9 mouse cellular contexts compared by ENCODE assay signal in genomic region chr11:53443861-53444260, GRCm38 (mm10). TPM values are rescaled to one million over a fixed set of nuclear protein-coding genes. Genes with fewer than 3 reads are reported as not detected.
A peak's percentile ranks its signal among the peaks of the same experiment; 100 is the strongest.
DNase-seq lines count a peak whose midpoint lies in the region; ATAC-seq and TF ChIP-seq lines count a peak whose summit lies in the region.
"Had no signal": no experiment of that assay in that cellular context is flagged by ENCODE, and none has a peak within 500 bp of the region (broad histone marks: within the 10 kb centered on the region; RNA-seq: fewer than 3 reads in every experiment).

No protein-coding gene starts in this region.

- H3K36me3 ChIP-seq in intestine, postnatal 0 days (ENCODE audit: control insufficient read depth, insufficient read depth), result no peaks in the 10 kb centered on the region
- H3K36me3 ChIP-seq: embryonic facial prominence, embryonic 13.5 days had no signal

- DNase-seq in layer of hippocampus, adult 9-10 months (ENCODE audit: low spot score), result peak; percentile 36
- no peak for DNase-seq in layer of hippocampus, adult 8-10 months (ENCODE audit: low spot score in 2 of 2)
- peak; percentile 43 for DNase-seq in NIH3T3 (ENCODE audit: low read depth)
- DNase-seq in spleen, postnatal 36 days (ENCODE audit: low spot score in 2 of 2), result peak; percentile 36 to 47
- DNase-seq in urinary bladder, postnatal 36 days (ENCODE audit: low spot score in 2 of 2), result no peak

- H3K9ac ChIP-seq in intestine, postnatal 0 days (ENCODE audit: low read depth, low read length), result no peak overlapping the region
- H3K9ac ChIP-seq: embryonic facial prominence, embryonic 13.5 days had no signal

- H3K4me3 ChIP-seq in intestine, postnatal 0 days (ENCODE audit: low read depth, low read length), result no peak overlapping the region
- H3K4me3 ChIP-seq: embryonic facial prominence, embryonic 13.5 days had no signal

- 25% methylated on average over 6 of the region's 6 CpGs for WGBS in intestine, postnatal 0 days

- no peaks in the 10 kb centered on the region for H3K4me1 ChIP-seq in intestine, postnatal 0 days (replicated peaks; ENCODE audit: control insufficient read depth, insufficient read depth, low read length)

- TF ChIP-seq CTCF in intestine, postnatal 0 days (IDR thresholded peaks at IDR 0.05; ENCODE audit: low read depth), result peak; percentile 87

- ATAC-seq in intestine, postnatal 0 days, result 0 out of 2 replicates have a peak, but pooled peaks have one; percentile 18
- ATAC-seq in megakaryocyte, adult 5-6 weeks (ENCODE audit: poor library complexity, severe bottlenecking), result no peak

- H3K9me3 ChIP-seq in intestine, postnatal 0 days (ENCODE audit: control insufficient read depth), result no peaks in the 10 kb centered on the region
- H3K9me3 ChIP-seq: embryonic facial prominence, embryonic 13.5 days had no signal

- H3K27me3 ChIP-seq in intestine, postnatal 0 days (replicated peaks; ENCODE audit: control insufficient read depth, insufficient read depth, low read length), result no peaks in the 10 kb centered on the region
- H3K27me3 ChIP-seq: embryonic facial prominence, embryonic 13.5 days had no signal

- no peak overlapping the region for H3K27ac ChIP-seq in intestine, postnatal 0 days (ENCODE audit: low read depth, low read length)
- H3K27ac ChIP-seq: embryonic facial prominence, embryonic 13.5 days had no signal

- H3K4me2 ChIP-seq in intestine, postnatal 0 days (replicated peaks; ENCODE audit: low read depth), result no peak overlapping the region
- H3K4me2 ChIP-seq: embryonic facial prominence, embryonic 13.5 days had no signal

RNA-seq across cellular contexts. Expression of gene Gdf9, which starts 13.0 kb away (rescaled TPM):
- total RNA-seq in layer of hippocampus, adult 8-10 months (2022), result under 1 TPM; 0.69 to 0.96 (median 0.93) TPM
- polyA plus RNA-seq in intestine, postnatal 0 days (2015; fragmentation: Nextera tagmentation; extraction: Ambion mirVana), result 5.5 and 5.6 TPM in 2 replicates
- total RNA-seq in megakaryocyte, adult 5-6 weeks (2015), result 0.54 and 1.6 TPM in 2 replicates
- total RNA-seq in megakaryocyte, adult 5-6 weeks (2017), result 2.5 and 5.7 TPM in 2 replicates

RNA-seq across cellular contexts. Expression of gene Gm10447, which starts 13.0 kb away (rescaled TPM):
- total RNA-seq in layer of hippocampus, adult 8-10 months (2022), result under 1 TPM; 0.12 to 0.33 (median 0.17) TPM
- 0.12 and 0.23 TPM in 2 replicates for polyA plus RNA-seq in intestine, postnatal 0 days (2015; fragmentation: Nextera tagmentation; extraction: Ambion mirVana)
- total RNA-seq in megakaryocyte, adult 5-6 weeks (2015), result not detected in 2 replicates
- total RNA-seq in megakaryocyte, adult 5-6 weeks (2017), result 0.11 TPM in 1 of 2 replicates, not detected in the other
- polyA plus RNA-seq: intestine, embryonic 14.5 days had no signal

RNA-seq across cellular contexts. Expression of gene Shroom1, which starts 13.1 kb away (rescaled TPM):
- total RNA-seq in layer of hippocampus, adult 8-10 months (2022), result 1 to 10 TPM; 4.7 to 5.9 (median 5.1) TPM
- 3.0 and 3.7 TPM in 2 replicates for polyA plus RNA-seq in intestine, postnatal 0 days (2015; fragmentation: Nextera tagmentation; extraction: Ambion mirVana)
- total RNA-seq in megakaryocyte, adult 5-6 weeks (2015), result 0.05 and 0.13 TPM in 2 replicates
- total RNA-seq in megakaryocyte, adult 5-6 weeks (2017), result 0.07 and 4.5 TPM in 2 replicates

RNA-seq across cellular contexts. Expression of gene Uqcrq, which starts 13.2 kb away (rescaled TPM):
- 100 to 1,000 TPM; 374 to 418 (median 397) TPM for total RNA-seq in layer of hippocampus, adult 8-10 months (2022)
- polyA plus RNA-seq in intestine, postnatal 0 days (2015; fragmentation: Nextera tagmentation; extraction: Ambion mirVana), result 2,040 and 2,166 TPM in 2 replicates
- total RNA-seq in megakaryocyte, adult 5-6 weeks (2015), result 163 and 181 TPM in 2 replicates
- total RNA-seq in megakaryocyte, adult 5-6 weeks (2017), result 53.2 and 54.8 TPM in 2 replicates

RNA-seq across cellular contexts. Expression of gene Leap2, which starts 20.9 kb away (rescaled TPM):
- not detected for total RNA-seq in layer of hippocampus, adult 8-10 months (2022)
- 1,325 and 1,459 TPM in 2 replicates for polyA plus RNA-seq in intestine, postnatal 0 days (2015; fragmentation: Nextera tagmentation; extraction: Ambion mirVana)
- total RNA-seq in megakaryocyte, adult 5-6 weeks (2015), result not detected in 2 replicates
- not detected in 2 replicates for total RNA-seq in megakaryocyte, adult 5-6 weeks (2017)
- polyA plus RNA-seq: embryonic facial prominence, embryonic 13.5 days; intestine, embryonic 14.5 days had no signal

Comparison
In these comparisons a context has a peak if more than half of its experiments do, and no peak if none do; other contexts are left out.
1. DNase-seq: peak in layer of hippocampus, adult 9-10 months (single experiment), NIH3T3 (single experiment) and spleen, postnatal 36 days (2 of 2); none in layer of hippocampus, adult 8-10 months (0 of 2) and urinary bladder, postnatal 36 days (0 of 2).